Mouse (Mus musculus): ENCODE measurements around the gene Ipo4.

GRCm38 (mm10) chr14:55682118-55682493 lies 46.3 kb upstream of the Ipo4 start:
- no peak for TF ChIP-seq POLR2A (IDR thresholded peaks at IDR 0.05; ENCODE audit: borderline replicate concordance, extremely low read depth, insufficient read depth, insufficient read length, poor library complexity, severe bottlenecking)
- TF ChIP-seq CTCF (IDR thresholded peaks at IDR 0.05; ENCODE audit: borderline replicate concordance, extremely low read depth, insufficient read depth, insufficient read length), result no peak
